11 mouse cellular contexts compared by ENCODE assay signal in genomic region chr17:79746146-79746591, GRCm38 (mm10). TPM values are rescaled to one million over a fixed set of nuclear protein-coding genes. Genes with fewer than 3 reads are reported as not detected.
A peak's percentile ranks its signal among the peaks of the same experiment; 100 is the strongest.
DNase-seq lines count a peak whose midpoint lies in the region; ATAC-seq lines count a peak whose summit lies in the region.
"Had no signal": no experiment of that assay in that cellular context is flagged by ENCODE, and none has a peak within 500 bp of the region (broad histone marks: within the 10 kb centered on the region; RNA-seq: fewer than 3 reads in every experiment).

No protein-coding gene starts in this region.

- no peak overlapping the region for H3K27ac ChIP-seq in forebrain, embryonic 11.5 days (ENCODE audit: low read depth, low read length)
- H3K27ac ChIP-seq in forebrain, embryonic 13.5 days: no peak overlapping the region
- H3K27ac ChIP-seq: liver, embryonic 14.5 days had no signal

- H3K36me3 ChIP-seq in forebrain, embryonic 11.5 days (ENCODE audit: control insufficient read depth, insufficient read depth, low read length): no peaks in the 10 kb centered on the region
- H3K36me3 ChIP-seq in forebrain, embryonic 13.5 days (ENCODE audit: poor library complexity, severe bottlenecking): no peaks in the 10 kb centered on the region

- no peaks in the 10 kb centered on the region for H3K27me3 ChIP-seq in forebrain, embryonic 11.5 days (ENCODE audit: control insufficient read depth, insufficient read depth, low read length)
- no peaks in the 10 kb centered on the region for H3K27me3 ChIP-seq in forebrain, embryonic 13.5 days
- H3K27me3 ChIP-seq: CH12.LX had no signal

- peak; percentile 51 for ATAC-seq in forebrain, embryonic 11.5 days (replicated peaks; ENCODE audit: low FRiP score)
- ATAC-seq in forebrain, embryonic 13.5 days: no peak
- ATAC-seq in erythroblast, adult 5-6 weeks (replicated peaks; ENCODE audit: low FRiP score, poor library complexity, severe bottlenecking): no peak

- WGBS in forebrain, embryonic 11.5 days: 2% methylated on average over 3 of the region's 3 CpGs
- WGBS in forebrain, embryonic 13.5 days: 1% methylated on average over 3 of the region's 3 CpGs

- H3K9me3 ChIP-seq in forebrain, embryonic 11.5 days (ENCODE audit: control insufficient read depth, low read length): no peaks in the 10 kb centered on the region; the same call in 1 of the 2 replicates
- peaks cover 7% of the 10 kb centered on the region; the same call in 1 of the 2 replicates for H3K9me3 ChIP-seq in forebrain, embryonic 13.5 days (replicated peaks)

- no peak overlapping the region for H3K9ac ChIP-seq in forebrain, embryonic 11.5 days (ENCODE audit: low read length)
- H3K9ac ChIP-seq in forebrain, embryonic 13.5 days: no peak overlapping the region
- H3K9ac ChIP-seq: liver, embryonic 14.5 days had no signal

- intact Hi-C loops in left cerebral cortex, postnatal 36 days (cut with DNase I): no loop called here

- no peaks in the 10 kb centered on the region for H3K4me1 ChIP-seq in forebrain, embryonic 11.5 days (replicated peaks; ENCODE audit: control insufficient read depth, insufficient read depth, low read length)
- H3K4me1 ChIP-seq in forebrain, embryonic 13.5 days: 0 out of 2 replicates have a peak, but pooled peaks cover 7% of the 10 kb centered on the region

- no peak for DNase-seq in forebrain, embryonic 11.5 days (ENCODE audit: low spot score)
- peak; percentile 99 for DNase-seq in 3T3-L1 (ENCODE audit: low read depth, low spot score)
- peak; percentile 66 for DNase-seq in embryo, embryonic 11 days
- peak; percentile 19 to 62 for DNase-seq in kidney, postnatal 36 days
- no peak for DNase-seq in left cerebral cortex, postnatal 36 days (ENCODE audit: low spot score in 2 of 2)
- no peak for DNase-seq in layer of hippocampus, postnatal 10 days (ENCODE audit: low spot score in 2 of 2)
- DNase-seq: cerebellum, adult 2 months had no signal

- H3K4me2 ChIP-seq in forebrain, embryonic 11.5 days (ENCODE audit: low read depth, low read length, severe bottlenecking): no peak overlapping the region
- no peak overlapping the region for H3K4me2 ChIP-seq in forebrain, embryonic 13.5 days

- H3K4me3 ChIP-seq in forebrain, embryonic 11.5 days (ENCODE audit: low read depth, low read length): no peak overlapping the region
- H3K4me3 ChIP-seq in forebrain, embryonic 13.5 days: no peak overlapping the region

RNA-seq across cellular contexts. Expression of gene Cyp1b1, which starts 31.3 kb away (rescaled TPM):
- polyA plus RNA-seq in forebrain, embryonic 11.5 days (2014; fragmentation: Nextera tagmentation; extraction: Ambion mirVana): 1.6 and 2.1 TPM in 2 replicates
- polyA plus RNA-seq in forebrain, embryonic 13.5 days (2015; fragmentation: Nextera tagmentation; extraction: Ambion mirVana): 3.4 and 3.9 TPM in 2 replicates
- total RNA-seq in erythroblast, adult 5-6 weeks (2015; ENCODE audit: low replicate concordance): 0.63 TPM in 1 of 2 replicates, not detected in the other
- total RNA-seq in erythroblast, adult 5-6 weeks (2017; ENCODE audit: low replicate concordance): 0.28 and 0.43 TPM in 2 replicates
- total RNA-seq in left cerebral cortex, postnatal 36 days (2021): 1 to 10 TPM; 2.3 to 3.6 TPM
- total RNA-seq in layer of hippocampus, postnatal 10 days (2021): 1 to 10 TPM; 6.0 to 6.1 TPM
- total RNA-seq: CH12.LX had no signal

Comparison
In these comparisons a context has a peak if more than half of its experiments do, and no peak if none do; other contexts are left out.
1. DNase-seq: peak in 3T3-L1 (single experiment), embryo, embryonic 11 days (single experiment) and kidney, postnatal 36 days (2 of 2); none in forebrain, embryonic 11.5 days (single experiment), left cerebral cortex, postnatal 36 days (0 of 2) and layer of hippocampus, postnatal 10 days (0 of 2).